Mouse (Mus musculus) E14TG2a.4 (cell line): Measurements from ENCODE around the gene Fam234a.

ENCODE experiments used
- CTCF ChIP-seq: conservative IDR thresholded peaks from 2 replicates; pipeline ENCODE4 v1.5.1; 2014; ENCODE audit warnings: low read length
- POU5F1 ChIP-seq: IDR thresholded peaks from 2 replicates; pipeline ENCODE4 v1.6.1; 2014; ENCODE audit warnings: low read length, borderline replicate concordance

- TF ChIP-seq CTCF (no peak), POU5F1 (no peak)
Observed at GRCm38 (mm10) chr17:26202737-26203136, 41.3 kb downstream of the Fam234a start, which contains the start of gene Rgs11.
